Mouse (Mus musculus): ENCODE measurements around the gene Lnx1.
A peak's percentile ranks its signal among the peaks of the same experiment; 100 is the strongest.

The Lnx1 gene

DNA sequence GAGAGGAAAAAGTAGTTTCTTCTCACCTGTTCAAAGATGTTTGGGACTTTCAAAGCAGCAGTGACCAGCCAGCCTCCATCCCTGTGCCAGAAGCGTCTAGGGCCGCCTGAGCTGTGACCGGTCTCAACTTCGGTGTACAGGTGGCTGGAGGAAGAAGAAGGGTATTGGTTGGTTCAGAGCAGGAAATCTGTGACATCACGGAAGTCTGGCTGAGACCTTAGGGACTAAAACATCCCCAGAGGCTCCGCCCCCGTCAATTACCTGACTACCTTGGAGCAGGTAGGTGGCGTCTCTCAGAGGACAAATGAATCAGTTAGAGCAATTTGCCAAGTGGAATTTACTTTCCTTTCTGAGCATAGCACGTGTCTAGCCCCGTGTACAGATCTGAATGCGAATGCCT lies at the start of gene Lnx1:
Gene Lnx1 (minus strand): TSS at position 147 of the 400 bp plus-strand sequence.
- DNase-seq (ENCODE audit: low spot score) = no peak

DNA sequence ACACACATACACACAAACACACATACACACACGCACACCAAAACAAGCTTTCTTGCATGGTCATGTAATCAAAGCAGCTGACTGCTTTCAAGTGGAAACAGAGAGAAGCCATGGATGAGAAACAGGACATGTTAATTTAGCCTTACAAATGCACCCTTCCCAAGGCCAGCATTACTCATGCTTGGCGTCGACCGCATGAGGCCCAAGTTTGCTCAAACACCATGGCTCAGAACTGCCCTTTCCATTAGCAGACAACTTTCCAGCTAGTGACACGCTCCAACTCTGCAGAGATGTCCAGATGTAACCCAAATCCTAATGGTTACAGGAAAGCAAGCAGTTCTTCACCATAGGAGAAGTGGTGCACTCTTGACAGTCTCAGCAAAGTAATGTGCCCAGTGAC lies 47.8 kb upstream of the Lnx1 start:
- DNase-seq (ENCODE audit: low spot score) = no peak

DNA sequence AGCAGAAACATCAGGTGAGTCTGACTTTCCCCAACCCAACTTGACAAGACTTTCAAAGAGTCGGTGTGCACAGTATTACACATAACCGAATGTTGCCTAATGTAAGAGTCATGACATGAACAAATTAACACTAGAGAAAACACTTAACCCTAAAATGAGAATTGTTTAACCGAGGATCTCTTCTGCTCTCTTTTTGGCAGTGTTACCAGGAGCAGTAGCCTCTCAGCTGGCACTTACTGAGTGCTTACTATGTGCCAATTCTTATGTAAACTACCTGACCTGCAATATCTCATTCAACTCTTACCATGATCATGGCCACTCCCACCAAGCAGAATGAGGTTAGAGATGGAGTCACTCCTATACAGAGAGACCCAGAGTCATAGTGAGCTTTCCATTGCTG lies 44.8 kb upstream of the Lnx1 start:
- DNase-seq (ENCODE audit: low spot score) = no peak

DNA sequence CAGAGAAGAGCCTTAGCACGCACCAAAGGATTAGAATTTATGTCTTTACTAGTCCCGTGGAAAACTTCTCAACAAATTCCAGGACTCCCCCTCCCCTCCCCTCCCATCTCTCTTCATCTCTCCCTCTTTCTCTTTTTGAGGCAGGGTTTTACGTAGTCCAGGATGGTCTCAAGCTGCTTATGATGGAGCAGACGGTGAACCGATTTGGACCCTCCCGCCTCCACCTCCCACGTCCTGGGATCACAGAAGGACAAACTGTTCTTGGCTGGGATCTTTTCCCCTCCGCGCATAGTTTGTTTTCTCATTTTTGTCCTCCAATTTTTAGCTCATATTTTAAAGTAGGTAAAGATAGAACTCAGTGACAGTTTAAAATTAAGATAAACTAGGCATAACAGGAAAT lies 38.2 kb upstream of the Lnx1 start:
- DNase-seq (ENCODE audit: low spot score) = no peak

DNA sequence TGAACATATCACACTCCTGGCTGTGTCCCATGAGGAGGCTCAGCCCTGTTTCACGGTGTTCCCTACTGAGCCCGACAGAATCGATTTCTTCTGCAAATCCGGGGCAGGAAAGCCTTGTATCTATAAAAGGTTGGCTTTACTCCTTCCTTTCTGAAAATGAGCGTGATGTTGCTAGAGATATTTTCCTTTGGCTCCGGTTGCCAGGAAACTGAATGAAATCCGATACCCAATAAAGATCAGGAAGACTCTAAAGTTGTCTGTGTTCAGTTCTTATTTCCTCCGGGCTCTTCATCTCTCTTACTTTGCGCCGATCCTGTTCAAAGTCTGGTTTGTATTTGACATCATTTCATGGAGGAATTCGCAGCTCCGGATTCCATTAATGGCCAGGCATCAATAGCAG lies 36.7 kb upstream of the Lnx1 start:
- DNase-seq (ENCODE audit: low spot score) = no peak

DNA sequence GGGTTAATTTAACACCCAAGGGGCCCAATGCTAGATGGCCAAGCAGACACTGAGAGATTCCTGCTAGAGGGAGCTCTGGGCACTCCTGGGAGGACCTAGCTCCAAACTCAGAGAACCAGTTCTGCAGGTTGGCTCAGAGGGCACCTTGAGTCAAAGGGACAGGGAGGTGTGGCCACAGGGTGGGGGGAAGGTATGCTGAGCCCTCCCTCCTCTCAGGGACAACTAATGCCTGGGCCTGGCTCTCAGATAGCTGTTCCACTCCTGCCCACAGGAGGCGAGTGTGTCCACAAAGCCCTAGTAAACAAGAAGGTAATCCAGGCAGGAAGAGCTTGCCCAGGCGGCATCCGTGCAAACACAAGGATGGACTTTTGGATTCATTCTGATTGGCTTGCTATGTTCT lies 35.6 kb upstream of the Lnx1 start:
- DNase-seq (ENCODE audit: low spot score) = no peak

DNA sequence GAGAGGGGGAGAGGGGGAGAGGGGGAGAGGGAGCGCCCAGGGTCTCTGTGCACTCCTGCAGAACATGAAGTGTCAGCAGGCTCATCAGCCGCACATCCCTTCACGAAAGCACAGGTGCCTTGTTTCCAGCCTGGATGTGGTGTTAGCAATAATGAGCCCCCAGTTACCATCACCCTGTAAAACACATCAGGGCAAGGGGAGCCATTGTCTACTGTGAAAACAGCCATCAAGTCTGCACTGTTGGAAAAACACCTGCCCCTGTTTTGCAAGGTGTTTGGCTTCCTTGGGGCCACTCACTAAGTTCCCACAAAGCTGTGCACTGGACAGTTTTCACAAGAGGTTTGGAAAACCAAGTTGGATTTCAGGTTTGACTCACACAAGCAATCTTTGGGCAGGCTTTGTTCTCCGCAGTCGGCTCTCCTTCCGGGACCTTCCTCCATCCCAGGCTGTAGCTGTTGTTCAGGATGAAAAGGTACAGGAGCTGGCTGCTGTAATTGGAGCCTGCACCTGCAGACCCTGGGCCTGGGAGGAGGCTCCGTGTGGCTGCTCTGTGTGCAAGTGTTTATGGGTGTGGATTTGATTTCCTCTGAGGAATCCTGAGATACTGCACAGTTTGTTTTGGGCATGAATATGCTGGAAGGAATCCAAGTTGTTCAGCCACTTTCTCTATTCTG lies 31.3 kb upstream of the Lnx1 start:
- DNase-seq (ENCODE audit: low spot score) = no peak

DNA sequence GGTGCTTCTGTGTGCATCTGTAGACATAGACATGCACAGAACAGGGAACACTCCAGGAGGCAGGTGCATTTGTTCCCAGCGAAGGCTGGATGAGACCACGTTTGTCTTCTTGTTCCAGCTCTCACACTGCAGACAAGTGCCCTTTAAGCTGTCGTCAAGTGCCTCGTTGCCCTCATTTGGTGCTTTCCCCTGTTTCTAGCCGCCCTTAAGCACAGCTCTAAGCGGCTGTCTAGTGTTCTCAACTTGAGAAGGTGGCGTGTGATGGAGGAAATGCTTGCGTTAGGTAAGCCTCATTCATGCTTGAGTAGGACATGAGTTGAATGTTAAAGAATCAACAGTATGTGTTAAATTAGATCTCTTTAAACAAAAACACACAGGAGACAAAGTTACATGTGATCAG lies 29.9 kb upstream of the Lnx1 start:
- DNase-seq (ENCODE audit: low spot score) = no peak

DNA sequence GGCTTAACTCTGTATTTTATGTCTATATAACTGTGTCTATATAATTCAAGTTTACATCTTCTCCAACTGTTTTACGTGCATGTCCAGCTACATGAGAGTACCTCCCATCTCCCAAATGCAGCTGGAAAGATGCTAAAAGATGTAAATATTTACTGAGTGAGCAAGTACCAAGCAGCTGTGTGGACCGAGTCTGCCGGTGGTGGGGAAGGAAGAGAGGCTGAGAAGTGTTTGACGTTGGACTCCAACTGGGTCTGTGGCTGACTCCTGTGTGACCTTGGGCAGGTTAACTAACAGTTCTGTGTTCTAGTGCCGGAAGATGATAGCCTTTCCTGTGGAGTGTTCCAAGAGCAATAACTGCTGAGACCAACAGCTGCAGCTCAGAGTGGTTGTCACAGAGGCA lies 27.9 kb upstream of the Lnx1 start:
- DNase-seq (ENCODE audit: low spot score) = no peak

DNA sequence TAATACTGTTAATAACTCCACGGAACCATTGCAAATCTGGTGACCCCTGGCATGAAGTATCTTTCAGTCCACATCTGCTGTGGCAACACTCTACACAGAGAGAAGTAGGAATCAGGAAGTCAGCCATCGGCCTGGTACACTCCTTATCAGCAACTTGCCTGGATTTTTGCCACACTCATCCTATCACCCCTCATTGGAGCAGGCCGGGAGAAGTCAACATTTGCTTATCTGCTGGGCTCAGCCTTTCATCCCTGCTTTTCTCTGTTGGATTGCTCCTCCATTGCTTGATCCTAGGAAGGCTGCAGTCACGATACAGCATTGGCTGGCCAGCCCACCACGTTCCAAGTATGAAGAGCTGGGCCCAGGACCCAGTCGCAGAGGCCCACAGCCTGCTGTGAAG lies 26.9 kb upstream of the Lnx1 start:
- DNase-seq (ENCODE audit: low spot score) = no peak

DNA sequence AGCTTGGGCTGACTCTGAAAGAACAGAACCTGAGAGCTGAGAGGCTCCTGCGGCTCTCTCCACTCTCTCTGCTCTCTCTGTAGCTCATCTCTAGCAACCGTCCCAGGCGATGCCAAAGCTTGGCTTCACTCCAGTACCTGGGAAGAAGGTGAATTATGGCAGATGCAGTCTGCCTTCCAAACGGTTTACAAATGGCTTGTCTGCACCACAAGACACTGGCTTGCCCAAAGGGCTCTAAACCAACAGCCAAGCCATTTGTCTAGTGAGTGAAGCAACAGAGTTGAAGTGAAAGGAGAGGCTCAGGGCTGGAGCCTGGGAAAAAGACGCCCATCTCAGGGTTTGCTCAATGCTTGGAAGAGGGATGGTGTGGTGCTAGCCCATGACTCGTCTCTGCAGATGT lies 25.5 kb upstream of the Lnx1 start:
- no peak for DNase-seq (ENCODE audit: low spot score)

DNA sequence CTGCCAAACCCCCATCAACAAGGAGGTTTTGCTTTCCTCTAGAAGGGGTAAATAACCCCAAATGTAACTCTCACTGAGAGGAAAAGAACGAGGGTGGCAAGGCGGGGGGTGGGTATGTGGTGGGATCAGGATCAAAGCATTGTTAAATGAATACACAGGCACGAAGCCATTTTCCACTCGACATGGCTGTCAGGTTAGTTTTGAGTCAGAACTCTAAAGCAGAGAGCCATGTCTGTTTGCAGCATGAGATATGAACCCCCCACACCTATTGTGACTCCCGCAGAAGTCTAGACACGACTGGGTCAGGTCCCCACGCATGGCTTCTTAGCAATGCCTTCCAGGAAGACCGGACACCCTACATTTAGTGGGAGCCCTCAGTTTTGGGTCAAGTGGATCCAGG lies 24.6 kb upstream of the Lnx1 start:
- DNase-seq (ENCODE audit: low spot score) = no peak

DNA sequence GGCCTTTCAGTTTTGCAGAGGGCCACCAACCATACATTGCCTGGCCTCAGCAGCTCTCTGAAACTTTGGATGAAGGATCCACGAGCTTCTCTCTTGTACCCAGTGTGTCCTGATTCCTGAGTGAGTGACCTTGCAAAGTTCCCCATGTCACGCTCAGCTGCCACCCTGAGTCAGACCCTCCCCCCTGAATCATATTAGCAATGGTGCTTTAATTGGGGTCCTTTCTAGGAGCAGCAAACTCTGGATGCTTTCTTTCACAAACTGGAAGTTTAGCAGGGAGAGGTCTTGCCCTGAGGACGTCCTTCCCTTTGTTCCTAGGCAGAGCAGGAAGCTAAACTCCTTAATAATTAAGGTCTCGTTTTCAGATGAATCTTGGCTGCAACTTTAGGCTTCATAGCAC lies 22.8 kb upstream of the Lnx1 start:
- DNase-seq (ENCODE audit: low spot score) = no peak

DNA sequence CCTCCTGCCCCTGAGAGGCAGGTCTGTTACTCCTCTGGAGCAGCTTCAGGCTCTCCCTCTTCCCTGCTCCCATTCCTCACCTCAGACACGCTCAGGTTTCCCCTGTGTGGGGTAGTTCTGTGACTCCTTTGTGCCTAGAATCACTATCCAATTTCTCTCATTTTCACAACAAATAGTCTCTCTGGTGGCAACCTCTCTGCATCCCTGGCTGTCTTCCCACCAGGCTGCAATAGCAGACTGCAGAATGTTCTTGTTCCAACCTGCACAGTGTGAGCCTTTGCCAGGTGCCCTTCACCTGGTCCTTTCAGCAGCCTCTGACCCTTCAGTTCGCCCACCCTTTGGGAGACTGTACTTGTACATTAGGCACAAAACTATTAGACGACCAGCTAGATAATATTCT lies 19.1 kb upstream of the Lnx1 start:
- no peak for DNase-seq (ENCODE audit: low spot score)

DNA sequence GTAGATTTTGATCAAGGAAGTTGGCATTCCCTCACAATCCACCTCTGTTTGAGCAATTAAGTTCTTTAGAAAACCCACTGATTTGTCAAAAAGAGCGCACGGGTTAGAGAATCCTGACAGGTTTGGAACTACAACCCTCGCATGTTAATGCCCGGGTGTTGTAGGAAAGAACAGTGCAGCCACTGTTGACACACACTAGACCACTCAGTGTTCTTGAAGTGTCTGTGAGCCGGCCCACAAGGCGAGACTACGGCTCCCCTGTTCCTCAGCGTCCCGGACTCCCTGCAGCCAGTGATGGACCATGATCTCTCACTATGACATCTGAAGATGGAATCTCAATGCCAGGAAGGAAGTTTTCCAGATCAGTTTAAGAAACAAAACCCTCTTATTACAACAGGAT lies 17.9 kb upstream of the Lnx1 start:
- DNase-seq (ENCODE audit: low spot score) = no peak

DNA sequence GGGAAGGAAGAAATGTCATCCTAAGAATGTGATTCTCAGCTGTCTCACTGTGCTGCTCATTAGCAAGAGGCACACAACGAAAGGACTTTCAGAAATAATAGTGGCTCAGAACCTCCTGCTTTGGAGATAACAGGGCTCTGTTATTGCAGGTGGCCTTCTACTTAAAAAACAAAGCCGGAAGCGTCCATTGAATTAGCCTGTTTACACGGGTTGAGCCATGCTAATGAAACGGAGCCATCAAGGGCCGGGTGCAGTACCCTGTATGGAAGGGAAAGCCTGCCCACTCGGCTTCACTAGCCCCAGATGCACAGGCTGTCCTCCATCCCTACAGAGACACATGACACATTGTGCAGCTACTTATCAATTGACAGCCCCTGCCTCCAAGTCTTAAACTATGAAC lies 13.5 kb upstream of the Lnx1 start:
- no peak for DNase-seq (ENCODE audit: low spot score)

DNA sequence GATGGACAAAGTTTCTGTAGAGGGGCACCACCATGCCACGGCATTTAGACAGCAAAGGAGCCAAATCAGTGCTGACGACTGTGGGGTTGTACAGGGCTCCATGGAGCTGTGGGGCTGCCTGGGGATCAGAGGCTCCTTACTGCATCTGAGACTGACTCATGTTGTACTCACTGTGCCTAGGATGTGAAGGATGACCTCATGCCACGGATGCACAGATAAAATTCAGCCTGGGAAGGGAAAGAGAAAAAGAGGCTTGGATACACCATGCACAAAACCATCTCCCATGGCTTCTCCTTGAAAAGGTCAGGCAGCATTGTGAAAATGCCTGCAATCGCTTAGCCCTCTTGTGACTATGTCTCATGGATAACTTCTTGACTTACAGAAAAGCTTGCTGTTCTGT lies 10.1 kb upstream of the Lnx1 start:
- no peak for DNase-seq (ENCODE audit: low spot score)

DNA sequence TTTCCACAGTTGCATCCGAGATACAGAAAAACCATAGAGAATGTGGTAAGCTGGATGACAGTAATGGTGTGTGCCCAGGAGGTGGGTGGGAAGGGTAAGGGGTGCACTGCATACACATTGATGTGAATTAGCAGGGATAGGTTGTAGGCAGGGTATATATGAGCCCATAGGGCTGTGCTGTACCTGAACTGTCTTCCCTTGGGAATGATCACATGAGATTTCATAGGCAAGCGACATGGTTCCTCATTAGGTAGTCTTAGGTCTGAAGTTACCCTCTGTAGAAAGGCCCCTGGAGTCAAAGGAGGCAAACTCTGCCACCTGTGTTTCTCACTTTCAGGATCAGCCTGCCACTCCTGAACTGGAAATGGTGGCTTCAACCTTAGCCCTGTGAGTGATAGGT lies 9.3 kb upstream of the Lnx1 start:
- DNase-seq (ENCODE audit: low spot score) = no peak

DNA sequence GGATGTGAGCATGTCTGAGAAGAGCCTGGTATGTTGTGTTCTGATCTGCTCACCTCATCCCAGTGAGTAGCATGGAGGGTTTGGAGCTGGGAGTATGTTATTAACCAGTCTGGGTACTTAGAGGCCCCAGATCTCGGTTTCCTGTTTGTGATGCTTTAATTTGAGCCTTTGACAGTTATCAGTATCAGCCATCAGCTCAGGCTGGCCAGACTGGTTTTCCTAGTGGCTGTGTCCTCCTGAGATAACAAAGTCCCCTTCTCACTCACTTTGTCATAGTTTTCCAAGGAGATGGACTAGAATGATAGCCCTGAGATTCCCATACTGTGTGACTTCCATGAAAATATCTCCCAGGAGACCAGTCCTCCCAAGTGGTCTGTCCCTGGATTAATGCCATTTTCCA lies 8.3 kb upstream of the Lnx1 start:
- no peak for DNase-seq (ENCODE audit: low spot score)

DNA sequence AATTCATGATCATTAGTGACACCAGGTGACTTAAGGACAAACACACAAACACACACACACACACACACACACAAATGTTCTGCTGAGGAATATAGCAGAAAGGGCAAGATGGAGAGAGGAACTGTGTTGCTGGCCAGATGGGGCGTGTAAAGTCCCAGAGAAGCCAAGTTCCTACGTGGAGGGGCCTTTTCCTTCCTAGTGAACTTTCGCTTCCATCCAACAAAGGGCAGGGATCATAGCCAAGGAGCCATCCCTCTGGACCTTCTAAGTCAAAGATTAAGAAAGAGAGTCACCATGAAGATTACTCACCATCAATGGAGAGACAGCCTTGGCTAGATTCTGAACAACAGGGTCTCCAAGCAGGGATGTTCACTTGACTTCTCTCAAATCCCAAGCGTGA lies 7.5 kb upstream of the Lnx1 start:
- no peak for DNase-seq (ENCODE audit: low spot score)

DNA sequence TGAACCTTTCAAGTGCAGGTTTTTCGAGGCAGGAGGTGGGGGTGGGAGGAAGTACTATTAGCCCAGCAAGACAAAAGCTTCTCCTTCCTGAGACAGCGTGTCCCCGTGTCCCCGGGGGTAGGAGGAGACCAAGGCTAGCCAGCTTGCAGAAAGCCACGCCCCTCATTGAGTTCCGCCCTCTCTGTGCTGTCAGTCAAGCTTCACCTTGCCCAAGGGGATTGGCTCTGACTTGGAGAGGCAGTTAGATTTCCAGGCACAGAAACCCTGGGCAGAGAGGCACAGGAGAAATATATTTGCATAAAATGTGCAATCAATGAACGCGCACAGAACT lies 1.7 kb upstream of the Lnx1 start:
- peak; percentile 22 for DNase-seq (ENCODE audit: low spot score)

DNA sequence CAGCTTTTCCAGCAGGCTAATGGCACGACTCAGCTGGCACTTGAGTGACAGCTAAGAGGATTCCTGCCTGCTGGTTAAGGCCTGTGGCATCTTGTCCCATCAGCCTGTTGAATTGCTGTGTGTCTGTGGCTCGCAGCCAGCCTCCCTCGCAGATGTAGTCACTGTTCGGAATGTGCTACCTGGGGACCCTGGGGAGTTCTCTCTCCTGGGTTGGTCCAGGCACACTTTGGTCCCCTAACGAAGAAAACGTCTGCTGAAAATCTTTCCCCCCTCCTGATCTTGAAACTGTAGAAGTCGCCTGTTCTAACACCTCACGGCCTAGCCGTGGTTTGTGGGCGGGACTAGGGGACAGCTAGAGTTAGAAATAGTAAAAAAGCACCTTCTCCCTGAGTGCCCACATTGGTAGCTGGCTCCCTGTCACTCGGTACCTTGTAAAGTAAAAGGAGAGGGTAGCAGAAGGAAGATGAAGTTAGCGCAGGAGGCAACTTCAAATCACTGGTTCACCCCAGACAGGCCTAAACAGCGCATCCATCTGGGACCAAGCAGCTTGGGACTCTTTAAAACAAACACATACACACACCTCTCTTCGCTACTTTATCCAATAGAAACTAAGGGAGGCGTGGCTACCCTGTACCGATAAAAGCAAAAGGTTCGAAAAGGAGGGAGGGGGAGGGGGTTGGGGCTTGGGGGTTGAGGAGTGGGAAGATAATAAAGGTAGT lies 1.2 kb upstream of the Lnx1 start:
- no peak for DNase-seq (ENCODE audit: low spot score)

DNA sequence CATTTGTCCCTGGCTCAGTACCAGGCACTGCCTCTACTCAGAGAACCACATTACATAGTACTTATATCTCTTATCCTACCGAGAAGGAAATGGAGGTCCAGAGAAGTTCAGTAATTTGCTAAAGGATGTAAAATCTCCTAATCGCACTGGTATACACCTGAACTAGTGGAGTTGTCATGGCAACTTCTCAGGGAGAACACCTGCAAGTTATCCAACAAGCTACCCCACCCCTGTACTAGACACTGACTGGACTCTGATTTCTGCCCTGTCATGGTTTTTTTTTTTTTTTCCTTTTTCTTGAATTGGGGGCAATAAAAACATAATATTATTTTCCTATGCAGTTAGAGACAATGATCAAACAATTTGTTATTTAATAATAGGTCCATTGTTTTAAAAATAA lies 1.8 kb downstream of the Lnx1 start:
- no peak for DNase-seq (ENCODE audit: low spot score)

DNA sequence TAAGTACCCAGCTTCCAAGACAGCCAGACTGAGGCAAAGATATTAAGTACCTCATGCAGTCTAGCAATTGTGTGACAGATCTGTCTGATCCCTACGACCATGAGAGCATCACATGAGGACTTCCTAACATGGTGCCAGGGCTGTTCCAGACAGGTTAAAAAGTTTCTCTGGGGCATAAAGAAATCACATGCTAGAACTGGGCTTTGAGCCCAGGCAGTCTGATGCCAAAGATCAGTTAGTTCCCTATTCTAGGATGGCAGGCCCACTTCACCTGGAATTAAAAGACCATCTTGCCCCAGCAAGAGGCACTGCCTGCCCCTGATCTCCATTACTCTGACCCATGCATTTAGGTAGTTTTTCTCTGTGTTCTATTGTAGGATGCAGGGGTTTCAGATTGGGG lies 3.0 kb downstream of the Lnx1 start:
- DNase-seq (ENCODE audit: low spot score) = no peak
